Mouse (Mus musculus) ES-E14 (cell line): ENCODE data around the gene Dpy30. TPM values are rescaled to one million over a fixed set of nuclear protein-coding genes. Genes with fewer than 3 reads are reported as not detected.

Source experiments
- DNase-seq: peaks from one replicate; pipeline ENCODE4 v3.0.0-alpha.2; 2013; ENCODE audit warnings: low read depth, low spot score
- H3K27ac ChIP-seq: 2 replicates; pipeline ENCODE4 v1.5.1; 2012; ENCODE audit warnings: low read depth, mild to moderate bottlenecking, low read length, moderate library complexity, mixed read lengths; ENCODE audit not compliant: poor library complexity, insufficient read depth, severe bottlenecking
- H3K36me3 ChIP-seq: 2 replicates; pipeline ENCODE4 v1.6.1; 2012; ENCODE audit warnings: mild to moderate bottlenecking, low read length, moderate library complexity, mixed read lengths; ENCODE audit not compliant: control insufficient read depth, poor library complexity, insufficient read depth, severe bottlenecking
- H3K4me1 ChIP-seq, 2 experiments: fragments of 150-350 bp in 1 of 2; sonication (generic) in 1 of 2; 2 replicates each; pipeline ENCODE4 v1.6.1; 2012; ENCODE audit warnings: low read length in 2 of 2, mild to moderate bottlenecking in 1 of 2, mixed read lengths in 1 of 2; ENCODE audit not compliant: control insufficient read depth in 2 of 2, insufficient read depth in 2 of 2, poor library complexity in 1 of 2
- H3K4me3 ChIP-seq, 2 experiments: fragments of 150-350 bp in 1 of 2; sonication (generic) in 1 of 2; 2 replicates each; pipeline ENCODE4 v1.5.1; 2012; ENCODE audit warnings: low read length in 2 of 2, low read depth in 1 of 2, mild to moderate bottlenecking in 1 of 2, mixed read lengths in 1 of 2; ENCODE audit not compliant: insufficient read depth in 1 of 2, poor library complexity in 1 of 2, severe bottlenecking in 1 of 2
- H3K9ac ChIP-seq: 2 replicates; pipeline ENCODE4 v1.6.1; 2012; ENCODE audit warnings: low read depth, mild to moderate bottlenecking, low read length, mixed read lengths; ENCODE audit not compliant: poor library complexity, insufficient read depth, severe bottlenecking
- H3K9me3 ChIP-seq: fragments of 150-350 bp; sonication (generic); 2 replicates; pipeline ENCODE4 v1.6.1; 2012; ENCODE audit warnings: low read depth, mild to moderate bottlenecking, low read length; ENCODE audit not compliant: control insufficient read depth, insufficient read depth
- CHD2 ChIP-seq: IDR thresholded peaks from 2 replicates; pipeline ENCODE4 v1.6.1; 2014; ENCODE audit warnings: mild to moderate bottlenecking, low read depth, low read length, inconsistent platforms
- HCFC1 ChIP-seq: IDR thresholded peaks from 2 replicates; pipeline ENCODE4 v1.6.1; 2012; ENCODE audit warnings: low read length, inconsistent platforms, borderline replicate concordance; ENCODE audit not compliant: insufficient read depth
- MAFK ChIP-seq: IDR thresholded peaks from 2 replicates; pipeline ENCODE4 v1.6.1; 2014; ENCODE audit warnings: mild to moderate bottlenecking, low read depth, low read length, inconsistent platforms; ENCODE audit not compliant: insufficient read depth
- ZC3H11A ChIP-seq: IDR thresholded peaks from 2 replicates; pipeline ENCODE4 v1.6.1; 2012; ENCODE audit warnings: low read depth, mild to moderate bottlenecking, inconsistent platforms, low read length, borderline replicate concordance
- ZNF384 ChIP-seq: IDR thresholded peaks from 2 replicates; pipeline ENCODE4 v1.6.1; 2012; ENCODE audit warnings: low read depth, low read length, inconsistent platforms
- in situ Hi-C, 2 experiments: fragments of 600-800 bp; cut with MboI; formaldehyde crosslinking; loops; one replicate each; pipeline ENCODE4 v1.15.1; 2025; ENCODE audit warnings: low sequenced_read_pairs in 2 of 2, inconsistent platforms in 1 of 2; ENCODE audit not compliant: unreplicated experiment in 2 of 2
- total RNA-seq: library from RNA; depleted of rRNA; stranded (reverse); fragments of 300-350 nt; gene quantifications from 2 replicates; pipeline ENCODE4 v1.2.3, GENCODE M21; 2012

Gene Dpy30
- total RNA-seq, 1 experiment: 180 TPM

GRCm38 (mm10) chr17:74278966-74279869 lies 44.5 kb downstream of the Dpy30 start:
- in situ Hi-C loops: no loop called here
- Histone ChIP-seq H3K9me3 (no peaks in the 10 kb centered on the region), H3K4me3 (no peak overlapping the region), H3K27ac (no peak overlapping the region), H3K4me1 (peaks cover 2 to 7% of the 10 kb centered on the region in 2 experiments; a peak in 3 of 4 replicates), H3K36me3 (no peaks in the 10 kb centered on the region; the same call in 1 of the 2 replicates), H3K9ac (no peak overlapping the region)
- TF ChIP-seq ZNF384 (no peak), CHD2 (no peak), MAFK (no peak), HCFC1 (no peak), ZC3H11A (no peak)
- no peak for DNase-seq

DNA sequence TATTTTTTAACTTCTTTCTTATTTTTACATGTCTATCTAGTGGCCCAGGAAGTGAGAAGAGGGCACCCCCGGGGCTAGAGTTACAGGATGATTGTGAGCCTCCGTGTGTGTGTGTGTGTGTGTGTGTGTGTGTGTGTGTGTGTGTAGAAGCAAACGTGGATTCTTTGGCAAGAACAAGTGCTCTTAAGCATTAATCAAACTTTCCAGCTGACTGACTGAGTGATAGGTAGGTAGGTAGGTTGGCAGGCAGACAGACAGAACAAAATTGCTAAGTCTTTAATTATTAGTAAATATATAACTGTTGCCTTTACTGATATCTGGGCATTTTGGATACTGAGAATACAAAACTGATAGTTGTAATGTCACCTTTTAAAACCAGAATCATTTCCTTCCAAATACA lies 49.3 kb downstream of the Dpy30 start:
- in situ Hi-C loops: no loop called here
- Histone ChIP-seq H3K4me3 (no peak overlapping the region), H3K4me1 (0 out of 4 replicates have a peak, but pooled peaks cover 0 to 2% of the 10 kb centered on the region in 2 experiments), H3K27ac (no peak overlapping the region), H3K9ac (no peak overlapping the region), H3K9me3 (no peaks in the 10 kb centered on the region), H3K36me3 (no peaks in the 10 kb centered on the region)
- no peak for DNase-seq
- no peak for TF ChIP-seq MAFK
- TF ChIP-seq CHD2: no peak
- no peak for TF ChIP-seq ZNF384
- TF ChIP-seq ZC3H11A: no peak
- no peak for TF ChIP-seq HCFC1

- Histone ChIP-seq H3K9me3 (no peaks in the 10 kb centered on the region), H3K9ac (peak overlapping the region; percentile 30; the same call in 1 of the 2 replicates), H3K27ac (no peak overlapping the region), H3K4me3 (peak overlapping the region; percentile 54 to 55), H3K4me1 (no peaks in the 10 kb centered on the region), H3K36me3 (no peaks in the 10 kb centered on the region)
- DNase-seq: no peak
- in situ Hi-C loops: no loop called here
- TF ChIP-seq ZNF384: no peak
- no peak for TF ChIP-seq MAFK
- no peak for TF ChIP-seq ZC3H11A
- TF ChIP-seq HCFC1: no peak
- TF ChIP-seq CHD2: no peak
Observed at GRCm38 (mm10) chr17:74272683-74273205, 51.0 kb downstream of the Dpy30 start.

DNA sequence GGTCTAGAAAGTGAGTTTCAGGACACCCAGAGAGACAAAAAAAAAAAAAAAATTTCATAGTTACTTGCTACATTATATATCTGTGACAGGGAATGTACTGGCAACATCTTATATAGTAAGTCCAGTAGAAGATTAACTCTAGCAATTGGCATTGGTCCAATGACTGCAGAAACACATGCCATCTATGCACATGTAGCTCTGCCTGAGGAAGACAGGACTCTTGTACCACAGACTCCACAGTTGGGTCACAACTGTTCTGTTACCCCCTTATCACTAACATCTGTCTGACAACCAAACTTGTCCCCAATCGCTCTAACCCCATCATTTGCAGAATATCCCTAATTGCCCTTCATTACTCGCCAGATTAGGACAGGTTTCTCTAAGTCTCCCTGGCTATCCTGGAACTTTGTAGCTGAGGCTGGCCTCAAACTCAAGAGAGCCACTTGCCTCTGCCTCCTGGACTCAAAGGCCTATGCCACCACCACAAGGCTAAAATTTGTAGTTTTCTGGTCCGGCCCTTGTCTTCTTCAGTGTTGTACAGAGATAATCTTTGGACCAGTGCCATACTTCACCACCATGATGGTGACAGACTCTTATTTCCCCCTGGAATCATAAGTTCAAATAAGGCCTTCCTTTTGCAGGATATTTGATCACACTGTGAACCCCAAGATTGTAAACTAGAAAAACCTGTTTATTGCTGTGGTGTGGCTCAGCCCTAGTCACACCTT lies 52.0 kb downstream of the Dpy30 start:
- DNase-seq: no peak
- in situ Hi-C loops: no loop called here

More for the DNA sequence above, 52.0 kb downstream of the Dpy30 start:
- Histone ChIP-seq H3K9ac (no peak overlapping the region), H3K36me3 (no peaks in the 10 kb centered on the region), H3K4me3 (no peak overlapping the region), H3K9me3 (no peaks in the 10 kb centered on the region), H3K4me1 (no peaks in the 10 kb centered on the region), H3K27ac (no peak overlapping the region)
- TF ChIP-seq HCFC1 (no peak), MAFK (no peak), CHD2 (no peak), ZC3H11A (no peak), ZNF384 (no peak)
